Mouse (Mus musculus): Measurements from ENCODE around the gene Cldn13.
"Not testable (repeated sequence)": the region's sequence is repeated elsewhere in the genome, so short reads cannot be mapped to it uniquely, and the experiment has no call there.

The Cldn13 gene

DNA sequence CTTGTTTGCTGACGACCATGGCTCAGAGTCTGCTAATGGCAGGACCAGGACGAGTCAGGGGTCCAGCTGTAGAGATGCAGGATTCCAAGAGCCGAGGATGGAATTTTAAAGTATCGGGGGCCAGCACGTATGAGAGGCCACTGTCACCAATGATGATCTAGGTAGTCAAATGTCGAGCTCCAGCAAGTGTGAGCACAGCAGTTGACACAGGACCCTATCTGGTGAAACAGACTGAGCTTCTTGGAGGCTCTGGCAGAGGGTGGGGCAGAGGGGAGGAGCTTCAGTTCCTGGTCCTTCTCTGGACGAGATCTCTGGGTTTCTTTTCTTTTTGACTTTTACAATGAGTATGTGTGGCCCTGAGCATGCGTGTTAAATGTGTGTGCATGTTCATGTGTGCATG is at the start of gene Cldn13:
Gene Cldn13, minus strand, starts transcription at position 216 of the 400 bp plus-strand sequence.
- peak; percentile 80 to 83 for DNase-seq (ENCODE audit: low spot score in 2 of 2)

DNA sequence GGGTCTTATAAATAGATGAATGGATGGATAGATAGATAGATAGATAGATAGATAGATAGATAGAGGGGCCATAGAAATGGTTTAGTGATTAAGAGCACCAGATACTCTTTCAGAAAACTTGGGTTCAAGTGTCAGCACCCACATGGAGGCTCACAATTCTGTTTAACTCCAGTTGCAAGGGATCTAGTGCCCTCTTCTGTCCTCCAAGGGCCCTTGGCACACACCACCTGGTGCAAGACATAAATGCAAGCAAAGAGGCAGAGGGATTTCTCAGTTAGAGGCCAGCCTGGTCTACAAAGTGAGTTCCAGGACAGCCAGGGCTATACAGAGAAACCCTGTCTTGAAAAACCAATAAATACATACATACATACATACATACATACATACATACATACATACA is 49.3 kb upstream of the Cldn13 start:
- not testable (repeated sequence) for DNase-seq (ENCODE audit: low spot score in 2 of 2)

DNA sequence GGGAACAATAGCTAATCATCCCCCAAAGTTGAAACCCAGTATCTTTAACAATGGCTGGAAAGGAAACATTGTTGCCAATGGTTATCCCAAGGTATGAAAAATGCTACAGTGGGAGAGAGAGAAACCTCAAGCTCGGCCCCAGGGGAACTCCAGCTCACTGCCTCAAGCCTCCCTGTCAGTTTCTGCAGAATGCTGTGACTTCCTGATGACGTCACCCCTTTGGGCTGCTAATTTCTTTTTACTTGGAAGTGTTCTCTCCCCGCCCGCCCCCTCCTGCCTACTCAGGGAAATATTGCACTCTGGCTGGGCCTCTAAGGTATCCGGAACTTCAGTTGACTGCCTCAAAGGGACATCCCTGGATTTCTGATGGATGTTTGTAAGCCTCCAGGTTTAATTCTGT is 48.2 kb upstream of the Cldn13 start:
- no peak for DNase-seq (ENCODE audit: low spot score in 2 of 2)

DNA sequence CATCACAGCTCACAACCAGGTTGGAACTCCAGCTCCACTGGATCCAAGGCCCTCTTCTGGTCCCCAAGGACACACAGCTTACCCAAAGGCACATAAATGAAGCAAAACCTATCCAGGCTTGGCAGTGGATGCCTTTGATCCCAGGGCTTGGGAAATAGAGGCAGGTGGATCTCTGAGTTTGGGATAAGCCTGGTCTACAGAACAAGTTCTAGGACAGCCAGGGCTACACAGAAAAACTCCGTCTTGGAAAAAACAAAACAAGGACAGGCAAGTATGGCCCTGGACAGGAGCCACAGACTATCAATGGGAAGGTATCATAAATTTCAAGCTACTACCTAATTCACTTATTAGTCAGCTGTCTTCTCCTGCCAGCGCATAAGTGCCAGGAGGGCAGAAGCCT is 46.2 kb upstream of the Cldn13 start:
- no peak for DNase-seq (ENCODE audit: low spot score in 2 of 2)

DNA sequence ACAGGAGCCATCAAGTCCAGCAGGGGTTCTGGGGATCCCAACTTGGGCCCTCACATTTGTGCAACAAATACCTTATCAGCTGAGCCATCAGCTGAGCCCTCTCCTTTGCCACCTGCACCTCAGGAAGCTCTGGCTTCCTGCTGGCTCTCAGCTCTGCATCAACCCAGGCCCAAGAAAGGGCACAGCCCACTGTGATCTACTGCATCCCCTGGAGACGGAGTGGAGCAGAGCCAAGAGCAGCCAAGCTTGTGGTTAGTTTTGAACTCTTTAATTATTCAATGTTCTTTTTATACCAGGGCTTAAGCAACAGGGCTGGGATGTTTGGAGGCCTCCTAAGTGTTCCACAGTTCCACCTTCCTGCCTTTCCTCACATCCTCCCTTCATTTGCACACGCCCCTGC is 45.1 kb upstream of the Cldn13 start:
- DNase-seq (ENCODE audit: low spot score in 2 of 2) = no peak

DNA sequence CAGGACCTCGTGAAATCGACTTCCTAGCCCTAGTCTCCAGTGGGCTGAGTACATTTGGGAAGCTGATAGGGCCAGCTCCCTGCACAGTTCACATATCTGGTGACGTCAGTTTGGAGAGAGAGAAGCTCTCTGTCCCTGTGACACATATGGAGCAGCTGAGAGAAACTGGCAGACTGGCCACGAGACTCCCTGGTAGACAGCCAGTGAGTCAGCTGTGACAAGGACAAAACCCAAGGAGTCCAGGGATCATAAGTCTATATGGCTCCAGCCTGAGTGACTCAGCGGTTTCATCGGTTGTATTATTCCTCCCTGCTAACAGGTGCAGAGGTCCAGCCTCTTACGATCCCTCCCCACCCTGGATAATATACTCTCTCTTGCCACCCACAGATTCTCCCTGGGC is 43.8 kb upstream of the Cldn13 start:
- no peak for DNase-seq (ENCODE audit: low spot score in 2 of 2)

DNA sequence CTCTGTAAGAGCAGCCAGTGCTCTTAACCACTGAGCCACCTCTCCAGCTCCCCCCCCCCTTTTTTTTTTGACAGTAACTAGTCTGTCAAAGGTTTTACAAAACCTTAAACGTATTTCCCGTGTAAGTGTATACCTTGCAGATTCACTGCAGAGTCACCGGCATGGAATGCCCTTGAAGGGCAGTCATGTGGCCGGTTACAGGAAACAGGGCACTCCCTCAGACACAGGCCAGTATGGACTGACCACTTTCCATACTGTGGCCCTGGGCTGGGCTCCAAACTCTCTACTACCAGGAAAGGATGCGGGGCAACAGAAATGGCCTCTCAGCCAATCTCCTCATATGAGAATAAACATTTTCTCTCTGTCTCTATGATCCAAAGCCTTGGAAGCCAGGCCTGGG is 40.2 kb upstream of the Cldn13 start:
- no peak for DNase-seq (ENCODE audit: low spot score in 2 of 2)

DNA sequence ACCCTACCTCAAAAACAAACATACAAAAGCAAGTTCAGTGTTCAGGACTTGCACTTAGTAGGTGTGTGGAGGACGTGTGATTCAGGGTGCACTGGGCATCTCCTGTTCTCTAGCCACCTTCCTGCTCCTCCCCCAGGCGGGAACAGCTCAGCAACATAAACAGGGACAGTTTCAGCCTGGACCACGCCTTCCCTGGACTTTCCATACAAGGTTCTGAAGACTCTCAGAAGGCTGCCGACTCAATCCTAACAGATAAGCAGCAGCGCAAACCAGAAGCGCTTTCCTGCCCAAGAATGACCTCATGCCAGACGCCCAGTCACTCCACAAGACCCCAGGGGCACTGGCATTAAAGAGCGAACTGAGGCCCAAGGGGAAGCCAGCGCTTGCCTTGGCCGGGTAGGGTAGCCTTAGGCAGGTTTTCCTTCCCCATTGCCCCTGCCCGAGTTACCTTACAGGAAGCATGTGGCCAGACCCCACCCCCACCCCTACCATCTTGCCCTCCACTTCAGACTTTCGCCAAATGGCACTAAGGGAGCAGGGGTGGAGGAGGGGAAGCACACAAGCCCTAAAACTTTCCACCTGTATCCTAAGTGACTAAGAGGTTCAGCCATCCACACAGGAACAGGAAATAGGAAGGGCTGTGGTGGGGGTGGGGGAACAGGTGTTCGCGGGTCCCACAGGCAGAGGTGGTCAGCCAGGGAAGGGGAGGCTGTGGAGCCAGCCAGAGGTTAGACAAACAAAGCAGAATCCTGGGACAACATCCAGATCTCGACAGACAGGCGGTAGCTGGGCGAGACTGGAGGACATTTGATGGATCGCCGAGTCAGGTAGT is 35.9 kb upstream of the Cldn13 start:
- no peak for DNase-seq (ENCODE audit: low spot score in 2 of 2)

DNA sequence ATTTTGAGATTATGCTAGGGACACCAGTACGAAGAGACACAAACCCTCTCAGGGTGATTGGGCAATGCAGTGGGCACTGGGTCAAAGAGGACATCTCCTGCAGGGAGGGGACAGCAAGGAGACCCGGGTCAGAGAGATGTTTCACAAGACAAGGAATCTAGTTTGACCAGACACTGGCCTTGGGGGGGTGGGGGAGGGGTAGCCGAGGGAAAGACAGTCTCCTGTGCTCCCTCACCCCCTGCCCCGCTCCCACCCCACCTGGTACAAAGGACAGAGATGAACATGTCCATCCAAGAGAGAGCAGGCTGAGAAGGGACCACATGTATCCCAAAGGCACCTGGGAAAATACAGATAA is 32.7 kb upstream of the Cldn13 start:
- DNase-seq (ENCODE audit: low spot score in 2 of 2) = no peak

DNA sequence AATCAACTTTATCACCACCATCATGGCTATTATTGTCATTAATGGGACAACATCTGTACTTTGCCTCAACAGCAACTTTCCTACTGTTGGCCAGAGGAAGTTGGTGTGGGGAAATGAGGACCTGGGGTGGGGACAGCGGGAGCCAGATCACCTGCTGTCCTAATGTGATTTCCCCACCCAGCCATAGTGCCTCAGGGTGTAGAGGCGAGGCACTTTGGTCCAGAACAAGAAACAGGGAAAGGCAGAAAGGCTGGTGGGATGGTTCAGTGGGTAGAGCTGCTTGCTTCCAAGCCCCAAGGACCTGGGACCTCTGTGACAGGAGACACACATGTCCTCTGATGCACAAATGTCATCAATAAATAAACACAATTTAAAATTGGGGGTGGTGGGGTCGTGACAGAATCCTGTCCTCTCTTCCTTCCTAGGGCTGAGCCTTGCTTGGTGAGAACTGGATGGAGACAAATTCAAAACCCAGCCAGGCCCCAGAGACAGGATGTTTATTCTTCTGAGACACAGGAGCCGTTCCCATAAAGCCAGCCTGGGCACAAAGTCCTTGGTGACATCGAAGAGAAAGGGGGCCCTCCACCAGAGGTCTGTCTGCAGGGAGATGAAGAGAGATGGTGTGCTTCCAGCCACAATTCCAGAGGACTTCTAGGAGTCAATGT is 32.2 kb upstream of the Cldn13 start:
- no peak for DNase-seq (ENCODE audit: low spot score in 2 of 2)

DNA sequence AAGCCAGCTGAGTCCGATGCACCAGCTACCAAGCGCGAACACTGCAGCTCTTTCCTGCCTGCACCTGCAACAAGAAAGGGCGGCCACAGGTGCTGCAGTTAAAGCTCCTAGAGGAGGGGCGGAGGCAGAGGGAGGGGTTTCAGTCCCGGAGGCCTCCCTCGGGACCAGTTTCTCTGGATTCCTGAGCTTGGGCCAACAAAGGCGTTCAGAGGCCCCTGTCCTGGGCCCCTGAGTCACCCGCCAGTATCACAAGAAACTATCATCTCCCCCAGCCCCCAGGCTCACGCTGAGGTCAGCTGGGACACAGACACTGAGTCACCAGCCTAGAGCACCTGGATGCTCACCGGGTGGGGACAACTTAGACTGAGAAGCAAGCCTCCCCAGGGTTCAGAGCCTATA is 31.5 kb upstream of the Cldn13 start, which contains the start of gene Cldn4:
Gene Cldn4, minus strand, starts transcription at position 78 of the 399 bp plus-strand sequence.
- no peak for DNase-seq (ENCODE audit: low spot score in 2 of 2)

DNA sequence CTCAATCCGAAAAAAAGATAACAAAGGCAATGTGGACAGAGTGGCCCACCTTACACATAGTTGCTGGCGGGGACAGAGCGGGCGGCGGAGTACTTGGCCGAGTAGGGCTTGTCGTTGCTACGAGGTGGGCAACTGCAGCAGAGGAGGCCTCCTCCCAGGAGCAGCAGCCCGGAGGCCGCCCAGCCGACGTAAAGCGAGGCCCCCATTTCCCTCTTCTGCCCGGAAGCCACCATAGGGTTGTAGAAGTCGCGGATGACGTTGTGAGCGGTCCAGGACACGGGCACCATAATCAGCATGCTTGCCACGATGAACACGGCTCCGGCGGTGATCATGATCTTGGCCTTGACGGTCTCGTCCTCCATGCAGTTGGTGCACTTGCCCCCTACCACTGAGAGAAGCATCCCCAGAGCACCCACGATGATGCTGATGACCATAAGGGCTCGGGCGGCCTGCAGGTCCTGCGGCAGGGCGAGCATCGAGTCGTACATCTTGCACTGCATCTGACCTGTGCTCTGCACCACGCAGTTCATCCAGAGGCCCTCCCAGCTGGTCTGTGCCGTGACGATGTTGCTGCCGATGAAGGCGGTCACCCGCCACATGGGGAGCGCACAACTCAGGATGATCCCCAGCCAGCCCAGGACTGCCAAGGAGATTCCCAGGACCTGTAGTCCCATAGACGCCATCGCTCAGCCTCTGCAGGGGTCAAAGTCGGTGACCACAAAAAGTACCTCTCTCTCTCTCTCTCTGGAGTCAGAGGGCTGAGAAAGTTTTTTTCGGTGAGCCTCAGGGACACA is 30.9 kb upstream of the Cldn13 start:
- DNase-seq (ENCODE audit: low spot score in 2 of 2) = no peak

DNA sequence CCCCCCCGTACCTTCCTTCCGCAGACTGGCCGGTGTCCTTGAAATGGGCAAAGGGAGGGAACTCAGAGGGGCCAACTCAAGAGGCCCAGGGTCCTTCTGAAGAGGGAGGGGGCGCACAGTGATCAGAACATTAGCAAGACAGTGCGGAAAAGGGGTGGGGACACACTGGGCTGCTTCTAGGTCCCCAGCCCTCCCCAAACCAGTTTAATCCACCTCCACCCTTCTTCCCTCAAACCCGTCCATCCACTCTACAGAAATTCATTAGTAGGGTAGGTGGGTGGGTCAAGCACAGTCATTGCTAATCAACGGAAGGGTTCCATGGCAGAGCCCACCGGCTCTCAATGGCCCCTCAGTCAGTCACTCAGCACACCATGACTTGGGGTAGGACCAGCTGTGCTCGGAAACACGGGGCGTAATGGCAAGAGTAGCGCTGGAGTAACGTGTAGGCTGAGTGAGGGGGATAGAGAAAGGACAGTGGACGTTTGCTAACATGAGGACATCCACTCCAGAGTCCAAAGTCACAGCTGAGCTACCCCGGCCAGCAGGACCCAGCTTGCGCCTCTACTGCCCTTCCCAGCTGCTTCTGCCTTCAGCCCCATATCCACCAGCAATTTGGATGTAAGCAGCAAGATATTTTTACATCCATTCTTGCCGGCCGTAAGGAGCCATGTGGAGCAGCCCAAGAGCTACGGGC is 30.1 kb upstream of the Cldn13 start:
- no peak for DNase-seq (ENCODE audit: low spot score in 2 of 2)

DNA sequence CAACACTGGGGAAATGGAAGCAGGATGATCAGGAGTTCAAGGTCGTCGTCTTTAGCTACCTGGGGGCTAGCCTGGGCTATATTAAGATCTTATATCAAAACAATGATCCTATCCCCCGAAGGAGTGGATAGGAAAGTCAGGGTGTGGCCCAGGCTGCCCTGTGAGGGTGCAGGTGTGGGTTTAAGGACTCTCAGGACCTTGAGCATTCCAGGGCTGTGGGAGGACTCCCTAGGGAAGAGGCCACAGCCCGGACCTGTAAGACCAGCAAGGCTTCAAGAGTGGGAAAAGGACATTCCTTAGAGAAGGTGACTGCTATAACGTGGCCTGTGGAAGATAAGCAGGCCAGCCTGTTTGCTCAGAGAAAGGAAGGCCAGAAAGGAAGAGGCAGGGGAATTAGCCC is 28.9 kb upstream of the Cldn13 start:
- no peak for DNase-seq (ENCODE audit: low spot score in 2 of 2)

DNA sequence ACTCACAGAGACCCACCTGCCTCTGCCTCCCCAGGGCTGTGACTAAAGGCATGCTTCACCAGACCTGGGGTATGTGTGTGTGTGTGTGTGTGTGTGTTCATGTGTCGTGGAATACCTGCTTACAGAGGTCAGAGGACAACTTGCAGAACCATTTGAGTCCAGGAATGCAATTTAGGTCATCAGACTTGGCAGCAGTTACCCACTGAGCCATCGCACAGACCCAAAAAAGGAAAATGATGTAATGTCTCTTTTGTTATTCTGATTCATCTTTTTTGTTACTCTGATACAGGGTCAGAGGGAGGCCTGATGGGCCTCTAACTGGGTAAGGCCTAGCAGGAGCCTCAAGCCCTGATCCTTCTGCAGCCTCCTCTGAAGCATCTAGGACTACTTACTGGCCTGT is 27.4 kb upstream of the Cldn13 start:
- no peak for DNase-seq (ENCODE audit: low spot score in 2 of 2)

DNA sequence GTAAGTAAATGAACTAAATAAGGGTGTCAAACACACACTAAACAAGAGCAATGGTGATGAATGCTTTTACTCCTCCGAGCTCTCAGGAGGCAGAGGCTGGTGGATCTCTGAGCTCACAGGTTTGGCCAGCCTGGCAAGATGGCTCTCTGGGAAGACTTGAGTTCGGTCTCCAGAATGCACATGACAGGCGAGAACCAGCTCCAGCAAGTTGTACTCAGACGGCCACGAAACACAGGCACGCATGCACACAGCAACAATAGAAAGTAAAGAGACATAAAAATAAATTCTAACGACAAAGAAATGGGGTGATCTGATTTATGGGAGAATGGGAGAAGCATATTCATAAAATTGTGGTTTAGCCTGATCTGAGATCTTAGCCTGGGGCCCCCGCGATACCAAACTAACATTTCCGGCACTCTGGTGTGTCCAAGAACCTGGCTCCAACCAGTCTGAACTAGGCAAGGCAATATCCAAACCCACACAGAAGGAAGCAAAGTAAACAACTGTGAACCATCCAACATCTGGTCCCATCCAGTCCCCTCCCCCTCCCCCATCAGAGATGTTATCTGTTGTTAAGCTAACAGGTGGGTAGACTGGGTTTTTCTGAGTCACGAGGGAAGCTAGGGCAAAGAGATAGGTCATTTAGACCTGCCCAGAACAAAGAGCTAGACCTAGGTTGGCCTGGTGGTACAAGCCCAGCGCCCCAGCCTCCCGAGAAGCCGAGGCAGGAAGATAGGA is 26.3 kb upstream of the Cldn13 start:
- DNase-seq (ENCODE audit: low spot score in 2 of 2) = no peak

DNA sequence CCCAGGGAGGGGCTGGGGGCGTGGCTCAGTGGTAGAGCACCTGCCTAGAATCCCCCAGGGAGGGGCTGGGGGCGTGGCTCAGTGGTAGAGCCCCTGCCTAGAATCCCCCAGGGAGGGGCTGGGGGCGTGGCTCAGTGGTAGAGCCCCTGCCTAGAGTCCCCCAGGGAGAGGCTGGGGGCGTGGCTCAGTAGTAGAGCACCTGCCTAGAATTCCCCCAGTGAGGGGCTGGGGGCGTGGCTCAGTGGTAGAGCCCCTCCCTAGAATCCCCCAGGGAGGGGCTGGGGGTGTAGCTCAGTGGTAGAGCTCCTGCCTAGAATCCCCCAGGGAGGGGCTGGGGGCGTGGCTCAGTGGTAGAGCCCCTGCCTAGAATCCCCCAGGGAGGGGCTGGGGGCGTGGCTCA is 24.2 kb upstream of the Cldn13 start:
- DNase-seq (ENCODE audit: low spot score in 2 of 2) = not testable (repeated sequence)

DNA sequence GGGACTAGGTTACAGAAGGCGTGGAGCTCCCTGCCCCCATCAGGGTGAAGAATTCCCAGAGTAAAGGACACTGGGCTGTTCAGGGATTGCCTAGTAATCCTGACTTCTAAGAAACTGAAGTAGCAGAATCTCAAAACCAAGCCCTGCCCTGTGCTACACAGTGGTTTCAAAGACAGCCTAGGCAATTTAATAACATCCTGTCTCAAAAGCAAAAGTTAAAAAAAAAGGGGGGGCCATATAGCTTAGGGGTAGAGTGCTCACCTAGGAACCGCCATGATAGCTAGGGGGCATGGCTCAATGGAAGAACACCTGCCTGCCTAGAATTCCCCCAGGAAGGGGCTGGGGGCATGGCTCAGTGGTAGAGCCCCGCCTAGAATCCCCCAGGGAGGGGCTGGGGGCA is 23.7 kb upstream of the Cldn13 start:
- no peak for DNase-seq (ENCODE audit: low spot score in 2 of 2)

DNA sequence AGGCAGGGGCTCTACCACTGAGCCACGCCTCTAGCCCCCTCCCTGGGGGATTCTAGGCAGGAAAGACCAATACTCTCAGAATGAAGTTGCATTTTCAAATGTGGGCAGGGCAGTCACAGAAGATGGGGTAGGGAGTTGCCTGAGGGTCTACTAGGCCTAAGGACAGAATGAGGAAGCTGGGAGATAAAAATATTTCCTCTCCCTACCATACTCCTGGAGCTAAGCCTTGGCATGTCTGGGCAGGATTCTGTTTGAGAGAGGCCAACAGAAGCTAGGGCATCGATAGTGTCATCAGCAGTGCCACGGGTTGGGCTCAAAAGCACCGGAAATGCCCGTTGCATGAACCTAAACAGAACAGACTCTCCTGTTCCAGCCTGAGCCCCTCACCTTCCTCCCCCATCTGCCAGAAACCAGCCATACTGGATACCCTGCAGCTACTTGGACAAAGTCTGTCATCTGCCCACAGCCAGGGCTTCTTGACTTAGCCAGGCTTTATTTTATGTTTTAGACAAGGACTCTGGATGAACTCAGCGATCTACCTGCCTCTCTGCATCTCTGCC is 21.4 kb upstream of the Cldn13 start:
- DNase-seq (ENCODE audit: low spot score in 2 of 2) = no peak

DNA sequence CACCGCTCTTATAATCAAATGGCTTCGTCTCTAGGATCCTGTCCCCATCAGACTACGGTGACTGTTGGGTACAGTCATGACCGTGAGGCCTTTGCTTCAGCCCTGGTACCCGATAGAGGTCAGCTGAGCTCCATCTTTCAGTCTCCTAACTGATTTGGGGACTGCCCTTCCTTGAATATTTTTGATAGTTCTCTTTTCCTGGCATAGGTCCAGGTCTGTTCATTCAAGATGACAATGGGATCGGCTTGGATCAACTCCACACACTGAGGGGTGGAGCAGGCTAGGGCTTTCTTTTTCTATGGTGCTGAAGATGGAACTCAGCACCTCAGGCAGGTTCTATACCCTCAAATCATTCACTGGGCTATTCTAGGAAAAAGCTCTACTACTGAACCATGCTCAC is 20.7 kb upstream of the Cldn13 start:
- no peak for DNase-seq (ENCODE audit: low spot score in 2 of 2)

DNA sequence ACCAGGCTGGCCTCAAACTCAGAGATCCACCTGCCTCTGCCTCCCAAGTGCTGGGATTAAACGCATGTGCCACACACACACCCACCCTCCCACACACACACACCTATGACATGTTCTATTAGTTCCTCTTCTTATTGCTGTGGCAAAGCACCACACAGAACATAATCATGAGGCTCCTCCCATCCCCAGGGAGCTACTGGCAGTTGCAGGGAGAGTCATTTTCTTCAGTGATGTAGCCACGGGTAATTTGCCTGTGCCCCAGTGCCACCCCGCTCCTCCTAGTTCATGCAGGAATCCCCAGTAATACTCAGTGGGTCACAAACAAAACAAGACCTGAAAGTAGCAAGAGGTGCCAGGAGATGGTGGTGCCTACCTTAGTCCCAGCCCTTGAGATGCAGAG is 19.3 kb upstream of the Cldn13 start:
- DNase-seq (ENCODE audit: low spot score in 2 of 2) = no peak

Measured in spleen, postnatal 4 days (tissue).